Mouse (Mus musculus) megakaryocyte, embryonic 14.5 days (primary cell): ENCODE measurements at regions not wholly inside any gene's neighbourhood (a gene's known extent, or its start where the extent isn't known, plus 50 kb on each side); places are given as distances from the start of the nearest gene placed in this dataset.

Experiments
- FLI1 ChIP-seq: IDR thresholded peaks from 2 replicates; pipeline ENCODE4 v1.6.1; 2012; ENCODE audit warnings: low read length, inconsistent platforms, mixed read lengths
- GATA1 ChIP-seq: IDR thresholded peaks from 3 replicates; pipeline ENCODE4 v1.6.1; 2012; ENCODE audit warnings: mixed read lengths, low read length, inconsistent platforms, borderline replicate concordance

DNA sequence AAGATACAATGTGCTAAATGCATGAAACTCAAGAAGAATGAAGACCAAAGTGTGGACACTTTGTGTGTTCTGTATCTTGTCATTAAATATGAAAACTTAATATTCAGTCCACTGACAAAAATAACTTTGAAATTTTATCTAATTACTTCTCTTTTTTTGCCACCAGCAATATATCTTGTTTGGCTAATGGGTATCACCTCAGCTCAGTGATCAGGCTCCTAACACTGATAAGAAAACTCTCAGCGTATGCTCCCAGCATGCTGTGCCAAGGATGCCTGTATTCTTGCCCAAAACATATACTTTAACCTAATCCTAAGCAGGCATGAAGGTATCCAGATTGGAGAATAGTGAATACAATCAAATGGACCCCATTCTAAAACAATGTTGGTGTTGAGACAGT lies 53.3 kb upstream of the Ptpn12 start:
- TF ChIP-seq GATA1 (no peak), FLI1 (no peak)
